Mouse (Mus musculus): ENCODE results near the gene Gm4565. TPM values are rescaled to one million over a fixed set of nuclear protein-coding genes. Genes with fewer than 3 reads are reported as not detected.
"Not testable (repeated sequence)": the region's sequence is repeated elsewhere in the genome, so short reads cannot be mapped to it uniquely, and the experiment has no call there.

Gene Gm4565
- not detected for total RNA-seq (2021)
- long read RNA-seq, experiment 1, result 0 reads
- long read RNA-seq, experiment 2, result 0 reads

DNA sequence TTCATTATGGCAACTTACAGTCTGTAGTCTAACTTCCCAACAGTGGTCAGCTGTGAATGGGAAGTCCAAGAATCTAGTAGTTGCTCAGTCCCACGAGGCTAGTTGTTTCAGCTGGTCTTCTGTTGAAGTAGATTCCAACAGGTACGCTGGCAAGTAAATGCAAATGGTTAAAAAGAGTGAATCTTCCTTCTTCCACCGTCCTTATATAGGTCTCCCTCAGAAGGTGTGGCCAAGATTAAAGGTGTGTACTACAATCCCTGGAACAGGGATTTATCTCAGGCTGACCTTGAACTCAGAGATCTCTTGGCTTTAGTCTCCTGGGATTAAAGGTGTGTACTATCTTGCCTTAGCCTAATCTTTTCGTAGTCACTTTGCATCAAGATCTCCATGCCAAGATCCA, at the start of gene Gm4565:
Gene Gm4565, minus strand, starts transcription at position 101 of the 400 bp plus-strand sequence.
- intact Hi-C loops (cut with DNase I); DNase-seq: not testable (repeated sequence)

- DNase-seq; intact Hi-C loops (cut with DNase I): not testable (repeated sequence)
Observed at GRCm38 (mm10) chr7:22565243-22565642, 22.7 kb downstream of the Gm4565 start, which contains the start of gene Gm4201. Gene Gm4201, minus strand, starts transcription at chr7:22565343.

DNA sequence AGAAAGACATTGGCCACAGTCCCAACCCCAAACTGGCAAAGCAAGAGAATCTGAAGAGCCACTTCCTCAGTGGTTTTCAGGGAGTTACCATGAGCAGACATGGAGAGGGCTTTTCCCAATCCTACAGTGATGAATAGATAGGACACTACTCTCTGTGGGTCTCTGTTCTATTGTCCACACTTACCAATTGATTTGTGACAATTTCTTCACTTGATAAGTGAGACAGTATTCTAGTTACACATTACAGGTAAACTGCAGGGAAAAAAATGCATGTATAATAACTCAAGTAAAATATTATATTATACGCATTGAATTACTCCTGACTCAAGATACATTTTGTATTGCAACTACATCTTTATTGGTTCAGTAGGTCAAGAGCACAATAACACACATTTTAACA, 53.1 kb downstream of the Gm4565 start, which contains the start of gene Gm8677:
Gene Gm8677, minus strand, starts transcription at position 101 of the 400 bp plus-strand sequence.
- DNase-seq; intact Hi-C loops (cut with DNase I): not testable (repeated sequence)

Other genes starting within 250 kb of the Gm4565 start
- not detected for gene Gm8660, start 217.1 kb downstream of the Gm4565 start, total RNA-seq (2021)
- not detected for gene Vmn1r148, start 174.5 kb downstream of the Gm4565 start, total RNA-seq (2021)
- not detected for gene Vmn1r149, start 149.9 kb downstream of the Gm4565 start, total RNA-seq (2021)
- not detected for gene Gm10665, start 124.1 kb downstream of the Gm4565 start, total RNA-seq (2021)
- not detected for gene Vmn1r151, start 88.4 kb downstream of the Gm4565 start, total RNA-seq (2021)
- gene Vmn1r152, start 65.2 kb downstream of the Gm4565 start, total RNA-seq (2021), result not detected
- not detected for gene Gm8677, start 53.2 kb downstream of the Gm4565 start, total RNA-seq (2021)
- not detected for gene Gm4201, start 22.8 kb downstream of the Gm4565 start, total RNA-seq (2021)
- gene Vmn1r155, start 69.9 kb upstream of the Gm4565 start, total RNA-seq (2021), result not detected
- not detected for gene Gm8693, start 104.2 kb upstream of the Gm4565 start, total RNA-seq (2021)
- not detected for gene Gm4567, start 131.6 kb upstream of the Gm4565 start, total RNA-seq (2021)
- not detected for gene Vmn1r157, start 173.6 kb upstream of the Gm4565 start, total RNA-seq (2021)
- not detected for gene Vmn1r158, start 202.7 kb upstream of the Gm4565 start, total RNA-seq (2021)

All from heart, postnatal 14 days (tissue).